Mouse (Mus musculus) liver, embryonic 11.5 days (tissue): ENCODE measurements around the gene Tspan17. TPM values are rescaled to one million over a fixed set of nuclear protein-coding genes. Genes with fewer than 3 reads are reported as not detected.
"Not testable (repeated sequence)": the region's sequence is repeated elsewhere in the genome, so short reads cannot be mapped to it uniquely, and the experiment has no call there.

Experiments used
- ATAC-seq: fragments of 200-750 bp; cut with Nextera tagmentation; replicated peaks from 2 replicates; pipeline ENCODE4 v1.8.0; 2017; ENCODE audit warnings: moderate number of reproducible peaks, mild to moderate bottlenecking, moderate TSS enrichment, moderate library complexity; ENCODE audit not compliant: low FRiP score
- DNase-seq: peaks from one replicate; pipeline ENCODE4 v3.0.0-alpha.2; 2017; ENCODE audit warnings: low spot score
- H3K27ac ChIP-seq: fragments of 300-500 bp; sonication (generic); 2 replicates; pipeline ENCODE4 v1.5.1; 2014; ENCODE audit warnings: mild to moderate bottlenecking, low read depth, low read length, control low read depth
- H3K27me3 ChIP-seq: fragments of 300-500 bp; sonication (generic); replicated peaks from 2 replicates; pipeline ENCODE4 v1.6.1; 2014; ENCODE audit warnings: low read length, mixed read lengths; ENCODE audit not compliant: control insufficient read depth, insufficient read depth
- H3K36me3 ChIP-seq: fragments of 300-500 bp; sonication (generic); 2 replicates; pipeline ENCODE4 v1.6.1; 2014; ENCODE audit warnings: mild to moderate bottlenecking, low read length, moderate library complexity, mixed read lengths; ENCODE audit not compliant: control insufficient read depth, insufficient read depth
- H3K4me1 ChIP-seq: fragments of 300-500 bp; sonication (generic); replicated peaks from 2 replicates; pipeline ENCODE4 v1.6.1; 2014; ENCODE audit warnings: low read length, mixed read lengths; ENCODE audit not compliant: control insufficient read depth, insufficient read depth
- H3K4me2 ChIP-seq: fragments of 300-500 bp; sonication (generic); 2 replicates; pipeline ENCODE4 v1.6.1; 2014; ENCODE audit warnings: mild to moderate bottlenecking, control low read depth, moderate library complexity
- H3K4me3 ChIP-seq: fragments of 300-500 bp; sonication (generic); 2 replicates; pipeline ENCODE4 v1.5.1; 2014; ENCODE audit warnings: low read depth, low read length, control low read depth
- H3K9ac ChIP-seq: fragments of 300-500 bp; sonication (generic); 2 replicates; pipeline ENCODE4 v1.6.1; 2014; ENCODE audit warnings: low read depth, low read length, control low read depth
- H3K9me3 ChIP-seq: fragments of 300-500 bp; sonication (generic); 2 replicates; pipeline ENCODE4 v1.6.1; 2016; ENCODE audit warnings: low read length, inconsistent platforms, mixed read lengths; ENCODE audit not compliant: control insufficient read depth
- WGBS: fragments of 180-500 bp; shearing (Covaris S2); extraction: QIAGEN DNeasy Blood & Tissue Kit; methylation state at CpG from one replicate; pipeline ENCODE4 v1.1.7; 2014; 5-methylcytosine and 5-hydroxymethylcytosine counted together
- polyA plus RNA-seq: library from polyadenylated mRNA; unstranded; fragments of >200 nt; fragmentation: Nextera tagmentation; extraction: Ambion mirVana; gene quantifications from 2 replicates; pipeline ENCODE4 v1.2.1, GENCODE M21; 2014

The Tspan17 gene
- polyA plus RNA-seq, 1 experiment from 2014 or later: 2.6 TPM

- H3K4me1 ChIP-seq: no peaks in the 10 kb centered on the region
- H3K4me3 ChIP-seq: no peak overlapping the region
- no peak for ATAC-seq
- no peak overlapping the region for H3K4me2 ChIP-seq
- no peaks in the 10 kb centered on the region for H3K36me3 ChIP-seq
- no peaks in the 10 kb centered on the region for H3K9me3 ChIP-seq
- no peak overlapping the region for H3K27ac ChIP-seq
- no peaks in the 10 kb centered on the region for H3K27me3 ChIP-seq
- H3K9ac ChIP-seq: no peak overlapping the region
- no peak for DNase-seq
- 71% methylated on average over 3 of the region's 3 CpGs for WGBS
Observed at GRCm38 (mm10) chr13:54781086-54781485, 8.1 kb upstream of the Tspan17 start.

DNA sequence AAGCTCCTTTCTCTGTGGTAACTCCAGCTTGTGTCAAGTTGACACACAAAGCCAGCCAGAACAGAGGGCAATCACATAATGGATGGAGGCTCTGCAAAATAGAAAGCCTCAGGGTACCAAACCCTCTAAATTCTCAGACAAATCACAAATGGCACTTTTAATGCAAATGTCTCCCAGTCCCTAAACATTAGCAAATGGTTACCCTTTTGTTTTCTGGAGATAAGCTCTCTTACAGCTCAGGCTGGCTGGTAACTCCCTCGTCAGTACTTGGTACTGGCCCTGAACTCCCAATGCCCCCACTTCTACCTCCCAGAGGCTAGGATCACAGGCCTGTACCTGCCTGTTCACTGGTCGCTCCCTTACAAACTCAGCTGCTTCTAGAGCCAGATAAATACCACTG, 5.9 kb upstream of the Tspan17 start:
- Histone ChIP-seq H3K9me3 (no peaks in the 10 kb centered on the region), H3K27ac (no peak overlapping the region), H3K4me2 (no peak overlapping the region), H3K4me3 (no peak overlapping the region), H3K4me1 (no peaks in the 10 kb centered on the region), H3K36me3 (no peaks in the 10 kb centered on the region), H3K9ac (no peak overlapping the region), H3K27me3 (no peaks in the 10 kb centered on the region)
- DNase-seq: no peak
- no peak for ATAC-seq
- 47% methylated on average over 2 of the region's 2 CpGs for WGBS

DNA sequence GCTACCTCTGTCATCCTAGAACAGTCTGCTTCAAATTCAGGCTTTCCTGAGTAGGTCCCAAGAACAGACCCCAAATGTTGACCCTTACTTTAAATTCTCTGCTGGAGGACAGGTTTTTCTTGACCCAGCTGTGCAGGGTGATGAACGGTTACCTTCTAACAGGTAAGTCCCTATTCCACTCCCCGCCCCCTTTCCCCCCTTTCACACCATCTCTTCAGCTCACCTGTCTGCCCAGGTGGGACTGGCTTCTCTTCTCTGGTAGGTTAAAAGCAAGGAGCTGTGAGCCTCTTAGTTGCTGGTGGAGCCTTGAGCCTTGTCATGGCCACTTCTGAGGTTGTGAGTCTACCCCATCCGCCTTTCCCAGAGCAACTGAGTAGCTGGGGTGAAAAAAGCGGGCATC, 5.5 kb upstream of the Tspan17 start, which contains the start of gene Eif4e1b:
Gene Eif4e1b, plus strand, starts transcription at position 301 of the 400 bp plus-strand sequence.
- H3K4me3 ChIP-seq: no peak within 1 kb of the TSS
- DNase-seq: no peak
- 72% methylated on average over 4 of the region's 4 CpGs for WGBS

DNA sequence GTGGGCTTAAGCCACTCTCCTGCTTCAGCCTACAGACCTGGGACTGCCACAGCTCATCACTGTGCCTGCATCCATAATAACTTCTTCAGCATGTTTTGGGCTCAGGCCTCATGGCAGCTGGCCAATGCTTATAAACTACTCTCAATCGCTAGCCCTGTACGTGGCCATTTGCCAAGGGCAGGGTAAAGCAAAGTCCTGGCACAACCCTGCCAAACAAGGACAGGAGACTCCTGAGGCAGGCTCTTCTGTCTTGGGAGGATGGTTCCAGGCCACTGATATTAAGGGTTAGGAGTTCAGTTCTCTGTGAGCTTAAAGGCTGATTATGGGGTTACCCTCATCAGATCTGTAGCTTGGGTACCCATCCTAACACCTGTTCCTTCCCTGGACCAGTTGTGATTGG, 1.6 kb upstream of the Tspan17 start:
- not testable (repeated sequence) for H3K4me1 ChIP-seq, ATAC-seq, H3K27ac ChIP-seq, H3K9ac ChIP-seq, DNase-seq, H3K4me2 ChIP-seq, H3K9me3 ChIP-seq, H3K4me3 ChIP-seq, H3K36me3 ChIP-seq
- 88% methylated on average over 2 of the region's 2 CpGs for WGBS
- peaks cover 24% of the 10 kb centered on the region for H3K27me3 ChIP-seq

More for the DNA sequence above, 5.5 kb upstream of the Tspan17 start, which contains the start of gene Eif4e1b:
- 0 out of 2 replicates have a peak, but pooled peaks cover 3% of the 10 kb centered on the region for H3K27me3 ChIP-seq
- ATAC-seq: no peak
- H3K27ac ChIP-seq: no peak within 1 kb of the TSS
- H3K4me2 ChIP-seq: no peak within 1 kb of the TSS
- no peaks in the 10 kb centered on the region for H3K9me3 ChIP-seq
- no peak within 1 kb of the TSS for H3K9ac ChIP-seq
- no peaks in the 10 kb centered on the region for H3K36me3 ChIP-seq
- H3K4me1 ChIP-seq: no peaks in the 10 kb centered on the region

DNA sequence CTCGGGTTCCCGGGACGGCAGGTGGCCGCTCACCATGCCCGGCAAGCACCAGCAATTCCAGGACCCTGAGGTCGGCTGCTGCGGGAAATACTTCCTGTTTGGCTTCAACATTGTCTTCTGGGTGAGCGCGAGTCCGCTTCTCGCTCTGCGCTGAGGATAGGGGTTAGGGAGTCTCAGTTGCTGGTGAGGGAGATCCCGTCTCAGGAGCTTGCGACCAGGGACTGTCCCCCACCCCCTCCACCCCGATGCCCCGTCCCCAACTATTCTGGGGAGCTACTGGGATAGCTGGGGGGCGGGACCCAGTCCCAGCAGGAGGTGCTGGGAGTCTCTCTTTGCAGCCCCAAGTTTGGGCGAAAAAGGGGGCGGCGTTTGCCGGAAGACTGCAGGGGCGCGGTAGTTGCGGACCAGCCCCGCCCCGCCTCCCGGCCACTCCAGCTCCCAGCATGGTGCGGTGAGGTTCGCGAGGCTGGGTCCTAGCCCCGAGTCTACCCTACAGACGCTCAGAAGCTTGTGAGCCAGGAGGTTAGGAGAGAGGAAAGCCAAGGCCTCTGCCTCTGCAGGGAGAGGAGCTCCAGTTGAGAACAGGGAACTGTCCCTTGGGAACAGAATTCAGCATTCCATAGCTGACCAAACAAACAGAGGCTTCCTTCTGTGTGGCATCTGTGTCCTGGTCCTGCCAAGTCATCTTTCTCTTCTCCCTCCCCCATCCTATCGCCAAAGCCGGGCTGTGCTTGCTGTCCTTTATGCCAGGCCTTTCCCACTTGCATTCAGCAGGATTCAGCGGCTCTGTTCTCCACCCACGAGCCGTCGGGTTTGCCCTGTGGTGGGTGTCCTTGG, 602 bp downstream of the Tspan17 start:
- no peak overlapping the region for H3K9ac ChIP-seq
- DNase-seq: peak; percentile 56
- peaks cover 5% of the 10 kb centered on the region for H3K4me1 ChIP-seq
- no peaks in the 10 kb centered on the region for H3K9me3 ChIP-seq
- H3K4me2 ChIP-seq: peak overlapping the region; percentile 98
- WGBS: 3% methylated on average over 37 of the region's 38 CpGs
- H3K36me3 ChIP-seq: no peaks in the 10 kb centered on the region
- H3K4me3 ChIP-seq: peak overlapping the region; percentile 52
- H3K27ac ChIP-seq: no peak overlapping the region
- H3K27me3 ChIP-seq: peaks cover 24% of the 10 kb centered on the region
- peak; percentile 32 for ATAC-seq

- H3K4me2 ChIP-seq: no peak overlapping the region
- H3K4me3 ChIP-seq: no peak overlapping the region
- no peaks in the 10 kb centered on the region for H3K36me3 ChIP-seq
- no peak for DNase-seq
- H3K4me1 ChIP-seq: peaks cover 5% of the 10 kb centered on the region
- no peak overlapping the region for H3K27ac ChIP-seq
- WGBS: 17% methylated on average over 21 of the region's 21 CpGs
- no peaks in the 10 kb centered on the region for H3K9me3 ChIP-seq
- H3K27me3 ChIP-seq: peaks cover 24% of the 10 kb centered on the region
- no peak for ATAC-seq
- no peak overlapping the region for H3K9ac ChIP-seq
Observed at GRCm38 (mm10) chr13:54792259-54793230, 3.4 kb downstream of the Tspan17 start.

GRCm38 (mm10) chr13:54794002-54794577, 4.9 kb downstream of the Tspan17 start:
- H3K4me2 ChIP-seq: no peak overlapping the region
- H3K9me3 ChIP-seq: no peaks in the 10 kb centered on the region
- ATAC-seq: no peak
- H3K4me1 ChIP-seq: peaks cover 5% of the 10 kb centered on the region
- no peak overlapping the region for H3K4me3 ChIP-seq
- DNase-seq: no peak
- peaks cover 21% of the 10 kb centered on the region for H3K27me3 ChIP-seq
- H3K36me3 ChIP-seq: no peaks in the 10 kb centered on the region
- no peak overlapping the region for H3K27ac ChIP-seq
- WGBS: 75% methylated on average over 16 of the region's 16 CpGs
- no peak overlapping the region for H3K9ac ChIP-seq

DNA sequence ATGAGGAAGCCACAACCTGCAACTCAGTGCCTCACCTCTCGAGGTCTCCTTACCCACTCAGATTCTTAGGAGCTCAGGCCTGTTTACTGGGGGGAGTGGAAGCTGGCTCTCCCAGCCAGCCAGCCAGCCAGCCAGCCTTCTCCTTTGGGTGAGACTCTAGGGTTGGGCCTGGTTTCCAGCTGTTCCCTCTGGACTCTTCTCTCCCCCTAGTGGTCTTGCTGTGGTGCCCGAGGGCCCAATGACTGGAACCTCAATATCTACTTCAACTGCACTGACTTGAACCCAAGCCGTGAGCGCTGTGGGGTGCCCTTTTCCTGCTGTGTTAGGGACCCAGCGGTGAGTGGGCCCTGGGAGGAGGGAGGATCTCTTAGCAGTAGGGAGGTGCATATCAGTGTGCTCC, 5.7 kb downstream of the Tspan17 start:
- H3K9me3 ChIP-seq: no peaks in the 10 kb centered on the region
- no peak overlapping the region for H3K27ac ChIP-seq
- H3K4me3 ChIP-seq: no peak overlapping the region
- H3K9ac ChIP-seq: no peak overlapping the region
- no peaks in the 10 kb centered on the region for H3K36me3 ChIP-seq
- ATAC-seq (no peak), DNase-seq (no peak)
- WGBS: 49% methylated on average over 5 of the region's 5 CpGs
- peaks cover 2% of the 10 kb centered on the region; the same call in 1 of the 2 replicates for H3K4me1 ChIP-seq
- no peak overlapping the region for H3K4me2 ChIP-seq
- peaks cover 17% of the 10 kb centered on the region for H3K27me3 ChIP-seq
